Mouse (Mus musculus): ENCODE results near the gene Mxra7.

DNA sequence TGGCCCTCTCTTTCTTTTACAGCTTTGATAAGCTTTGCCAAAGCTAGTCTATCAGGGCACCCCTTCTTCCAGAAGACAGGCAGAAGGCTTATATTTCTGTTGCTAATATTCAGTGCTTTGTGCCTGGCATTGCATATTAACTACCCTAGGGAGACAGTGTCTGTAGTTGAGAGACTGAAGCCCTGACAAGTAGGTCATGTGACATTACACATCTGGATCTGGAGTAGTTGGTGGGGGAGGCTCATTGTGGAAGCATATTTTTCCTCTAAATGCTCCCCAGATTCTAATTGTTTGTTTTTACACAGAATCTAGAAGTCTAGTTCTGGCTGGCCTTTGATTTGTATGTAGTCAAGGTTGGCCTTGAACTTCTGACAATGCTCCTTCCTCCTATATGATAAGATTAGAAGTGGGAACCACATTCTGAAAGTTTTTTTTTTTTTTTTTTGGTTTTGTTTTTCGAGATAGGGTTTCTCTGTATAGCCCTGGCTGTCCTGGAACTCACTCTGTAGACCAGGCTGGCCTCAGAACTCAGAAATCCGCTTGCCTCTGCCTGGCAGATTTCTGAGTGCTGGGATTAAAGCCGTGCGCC lies 18.8 kb upstream of the Mxra7 start:
- TF ChIP-seq CTCF (IDR thresholded peaks at IDR 0.05; ENCODE audit: low read depth) (no peak), EP300 (optimal IDR thresholded peaks at IDR 0.05) (no peak)
